Comparison of ENCODE assay signal across 15 mouse cellular contexts in genomic region chr6:28848891-28849290, GRCm38 (mm10). TPM values are rescaled to one million over a fixed set of nuclear protein-coding genes. Genes with fewer than 3 reads are reported as not detected.
DNase-seq lines count a peak whose midpoint lies in the region; ATAC-seq and TF ChIP-seq lines count a peak whose summit lies in the region.
"Had no signal": no experiment of that assay in that cellular context is flagged by ENCODE, and none has a peak within 500 bp of the region (broad histone marks: within the 10 kb centered on the region; RNA-seq: fewer than 3 reads in every experiment).

No protein-coding gene starts in this region.

- DNase-seq in kidney, adult 2 months, result no peak
- DNase-seq in right cerebral cortex, postnatal 10 days (ENCODE audit: low spot score in 2 of 2), result no peak
- DNase-seq in right cerebral cortex, postnatal 36 days (ENCODE audit: low spot score in 2 of 2), result no peak
- DNase-seq: adrenal gland, postnatal 36 days; cerebellum, adult 9-11 months; kidney, postnatal 10 days; left cerebral cortex, postnatal 4 days; retina, postnatal 1 day had no signal

- H3K4me2 ChIP-seq in forebrain, embryonic 13.5 days, result no peak overlapping the region
- H3K4me2 ChIP-seq in forebrain, embryonic 15.5 days (replicated peaks), result no peak overlapping the region
- H3K4me2 ChIP-seq in kidney, embryonic 16.5 days (replicated peaks; ENCODE audit: low read depth, low read length), result no peak overlapping the region
- H3K4me2 ChIP-seq in limb, embryonic 13.5 days (replicated peaks), result no peak overlapping the region
- H3K4me2 ChIP-seq: midbrain, embryonic 11.5 days had no signal

- TF ChIP-seq POLR2A in kidney, adult 2 months (IDR thresholded peaks at IDR 0.05; ENCODE audit: low read depth, low read length), result no peak

- H3K4me1 ChIP-seq in forebrain, embryonic 13.5 days, result peaks cover 55% of the 10 kb centered on the region
- peaks cover 37% of the 10 kb centered on the region for H3K4me1 ChIP-seq in forebrain, embryonic 15.5 days
- H3K4me1 ChIP-seq in kidney, embryonic 16.5 days (ENCODE audit: insufficient read depth, low read length), result peaks cover 37% of the 10 kb centered on the region
- H3K4me1 ChIP-seq in kidney, adult 2 months (ENCODE audit: control insufficient read depth, insufficient read depth, low read length), result no peaks in the 10 kb centered on the region
- peaks cover 50% of the 10 kb centered on the region for H3K4me1 ChIP-seq in limb, embryonic 13.5 days

- no peaks in the 10 kb centered on the region for H3K36me3 ChIP-seq in forebrain, embryonic 13.5 days (ENCODE audit: poor library complexity, severe bottlenecking)
- no peaks in the 10 kb centered on the region for H3K36me3 ChIP-seq in forebrain, embryonic 15.5 days
- H3K36me3 ChIP-seq in kidney, embryonic 16.5 days (ENCODE audit: insufficient read depth, low read length), result no peaks in the 10 kb centered on the region
- no peaks in the 10 kb centered on the region for H3K36me3 ChIP-seq in kidney, adult 2 months (ENCODE audit: control insufficient read depth, insufficient read depth, low read length)
- no peaks in the 10 kb centered on the region for H3K36me3 ChIP-seq in limb, embryonic 13.5 days

- H3K9ac ChIP-seq in forebrain, embryonic 13.5 days, result 0 out of 2 replicates have a peak overlapping the region, but pooled peaks have one; percentile 2
- H3K9ac ChIP-seq in forebrain, embryonic 15.5 days (replicated peaks), result no peak overlapping the region
- no peak overlapping the region for H3K9ac ChIP-seq in kidney, embryonic 16.5 days (replicated peaks; ENCODE audit: low read length)
- no peak overlapping the region for H3K9ac ChIP-seq in limb, embryonic 13.5 days

- ATAC-seq in forebrain, embryonic 13.5 days, result no peak
- ATAC-seq in forebrain, embryonic 15.5 days (replicated peaks), result no peak
- ATAC-seq in kidney, embryonic 16.5 days (ENCODE audit: low FRiP score, low TSS enrichment), result no peak
- peak; percentile 18; the same call in 1 of the 2 replicates for ATAC-seq in common myeloid progenitor, adult 5-6 weeks (replicated peaks; ENCODE audit: low read depth, poor library complexity, severe bottlenecking)
- ATAC-seq in limb, embryonic 13.5 days (ENCODE audit: low FRiP score, low read depth), result no peak

- H3K27me3 ChIP-seq in forebrain, embryonic 13.5 days, result peaks cover 19% of the 10 kb centered on the region
- no peaks in the 10 kb centered on the region for H3K27me3 ChIP-seq in forebrain, embryonic 15.5 days
- H3K27me3 ChIP-seq in kidney, embryonic 16.5 days (ENCODE audit: insufficient read depth, low read length), result no peaks in the 10 kb centered on the region
- H3K27me3 ChIP-seq in kidney, adult 2 months (replicated peaks; ENCODE audit: control insufficient read depth, insufficient read depth, low read length), result no peaks in the 10 kb centered on the region
- no peaks in the 10 kb centered on the region for H3K27me3 ChIP-seq in limb, embryonic 13.5 days

- 64% methylated on average over 9 of the region's 9 CpGs for WGBS in forebrain, embryonic 13.5 days
- WGBS in forebrain, embryonic 15.5 days, result 57% methylated on average over 9 of the region's 9 CpGs
- WGBS in kidney, embryonic 16.5 days, result 64% methylated on average over 9 of the region's 9 CpGs
- 82% methylated on average over 9 of the region's 9 CpGs for WGBS in kidney, adult 2 months
- 59% methylated on average over 9 of the region's 9 CpGs for WGBS in limb, embryonic 13.5 days

- no peak for TF ChIP-seq CTCF in kidney, adult 2 months (conservative IDR thresholded peaks at IDR 0.05; ENCODE audit: insufficient read depth, insufficient read length, low read depth, low read length)

- no peak overlapping the region for H3K4me3 ChIP-seq in forebrain, embryonic 13.5 days
- no peak overlapping the region for H3K4me3 ChIP-seq in forebrain, embryonic 15.5 days
- H3K4me3 ChIP-seq in kidney, embryonic 16.5 days (ENCODE audit: low read length), result no peak overlapping the region
- H3K4me3 ChIP-seq in kidney, adult 2 months (ENCODE audit: insufficient read depth, low read depth, low read length), result no peak overlapping the region
- no peak overlapping the region for H3K4me3 ChIP-seq in limb, embryonic 13.5 days

- H3K27ac ChIP-seq in forebrain, embryonic 13.5 days, result no peak overlapping the region
- H3K27ac ChIP-seq in forebrain, embryonic 15.5 days (replicated peaks), result no peak overlapping the region
- H3K27ac ChIP-seq in kidney, embryonic 16.5 days (ENCODE audit: low read length), result peak overlapping the region; percentile 32
- H3K27ac ChIP-seq in kidney, adult 2 months (ENCODE audit: insufficient read depth, low read depth, low read length), result no peak overlapping the region
- H3K27ac ChIP-seq in limb, embryonic 13.5 days, result peak overlapping the region; percentile 48; the same call in 1 of the 2 replicates

- no peaks in the 10 kb centered on the region for H3K9me3 ChIP-seq in forebrain, embryonic 13.5 days (replicated peaks)
- H3K9me3 ChIP-seq in forebrain, embryonic 15.5 days, result no peaks in the 10 kb centered on the region
- no peaks in the 10 kb centered on the region for H3K9me3 ChIP-seq in kidney, embryonic 16.5 days (ENCODE audit: low read length)
- no peaks in the 10 kb centered on the region for H3K9me3 ChIP-seq in limb, embryonic 13.5 days

RNA-seq across cellular contexts. Expression of gene Lrrc4, which starts 17.3 kb away (rescaled TPM):
- polyA plus RNA-seq in forebrain, embryonic 13.5 days (2015; fragmentation: Nextera tagmentation; extraction: Ambion mirVana), result 3.8 and 4.3 TPM in 2 replicates
- 6.4 and 6.5 TPM in 2 replicates for polyA plus RNA-seq in forebrain, embryonic 15.5 days (2015; fragmentation: Nextera tagmentation; extraction: Ambion mirVana)
- 1.6 TPM in 2 replicates for polyA plus RNA-seq in kidney, embryonic 16.5 days (2015; fragmentation: Nextera tagmentation; extraction: Ambion mirVana)
- 0.54 and 0.56 TPM in 2 replicates for polyA plus RNA-seq in kidney, adult 2 months (2012; rRNA removed)
- total RNA-seq in common myeloid progenitor, adult 5-6 weeks (2017), result 0.37 TPM in 1 of 2 replicates, not detected in the other
- 0.36 and 0.42 TPM in 2 replicates for polyA plus RNA-seq in limb, embryonic 13.5 days (2015; fragmentation: Nextera tagmentation; extraction: Ambion mirVana)
- total RNA-seq: neutrophil, adult 5-6 weeks had no signal

Comparison
In these comparisons a context has a peak if more than half of its experiments do, and no peak if none do; other contexts are left out.
1. H3K27ac ChIP-seq: peak in kidney, embryonic 16.5 days (single experiment) and limb, embryonic 13.5 days (single experiment); none in forebrain, embryonic 13.5 days (single experiment), forebrain, embryonic 15.5 days (single experiment) and kidney, adult 2 months (single experiment).